Mouse (Mus musculus) hindbrain, embryonic 16.5 days (tissue): ENCODE results near the gene Garnl3. TPM values are rescaled to one million over a fixed set of nuclear protein-coding genes. Genes with fewer than 3 reads are reported as not detected.

Experiments
- ATAC-seq: fragments of 200-750 bp; cut with Nextera tagmentation; 2 replicates; pipeline ENCODE4 v1.8.0; 2017; ENCODE audit warnings: moderate TSS enrichment, moderate library complexity
- H3K27ac ChIP-seq: fragments of 300-500 bp; sonication (generic); 2 replicates; pipeline ENCODE4 v1.5.1; 2014; ENCODE audit warnings: low read depth, mild to moderate bottlenecking, control low read depth, low read length, moderate library complexity
- H3K27me3 ChIP-seq: fragments of 300-500 bp; sonication (generic); replicated peaks from 2 replicates; pipeline ENCODE4 v1.6.1; 2014; ENCODE audit warnings: low read length; ENCODE audit not compliant: control insufficient read depth, insufficient read depth
- H3K36me3 ChIP-seq: fragments of 300-500 bp; sonication (generic); 2 replicates; pipeline ENCODE4 v1.6.1; 2014; ENCODE audit warnings: mild to moderate bottlenecking, low read length, moderate library complexity, mixed read lengths; ENCODE audit not compliant: control insufficient read depth, insufficient read depth
- H3K4me1 ChIP-seq: fragments of 300-500 bp; sonication (generic); 2 replicates; pipeline ENCODE4 v1.6.1; 2014; ENCODE audit warnings: low read depth, low read length; ENCODE audit not compliant: control insufficient read depth, insufficient read depth
- H3K4me2 ChIP-seq: fragments of 300-500 bp; sonication (generic); 2 replicates; pipeline ENCODE4 v1.6.1; 2014; ENCODE audit warnings: mild to moderate bottlenecking, low read length, control low read depth, moderate library complexity
- H3K4me3 ChIP-seq: fragments of 300-500 bp; sonication (generic); 2 replicates; pipeline ENCODE4 v1.5.1; 2014; ENCODE audit warnings: mild to moderate bottlenecking, low read length, control low read depth, moderate library complexity
- H3K9ac ChIP-seq: fragments of 300-500 bp; sonication (generic); 2 replicates; pipeline ENCODE4 v1.6.1; 2014; ENCODE audit warnings: low read depth, mild to moderate bottlenecking, control low read depth, low read length, moderate library complexity
- H3K9me3 ChIP-seq: fragments of 300-500 bp; sonication (generic); 2 replicates; pipeline ENCODE4 v1.6.1; 2014; ENCODE audit warnings: mild to moderate bottlenecking, low read length, moderate library complexity; ENCODE audit not compliant: control insufficient read depth
- WGBS: fragments of 180-500 bp; shearing (Covaris S2); extraction: QIAGEN DNeasy Blood & Tissue Kit; methylation state at CpG from one replicate; pipeline ENCODE4 v1.1.7; 2014; 5-methylcytosine and 5-hydroxymethylcytosine counted together
- polyA plus RNA-seq: library from polyadenylated mRNA; unstranded; fragments of >200 nt; fragmentation: Nextera tagmentation; extraction: Ambion mirVana; gene quantifications from 2 replicates; pipeline ENCODE4 v1.2.1, GENCODE M21; 2015

Garnl3 gene
- polyA plus RNA-seq, 1 experiment from 2014 or later, result 65.9 TPM

DNA sequence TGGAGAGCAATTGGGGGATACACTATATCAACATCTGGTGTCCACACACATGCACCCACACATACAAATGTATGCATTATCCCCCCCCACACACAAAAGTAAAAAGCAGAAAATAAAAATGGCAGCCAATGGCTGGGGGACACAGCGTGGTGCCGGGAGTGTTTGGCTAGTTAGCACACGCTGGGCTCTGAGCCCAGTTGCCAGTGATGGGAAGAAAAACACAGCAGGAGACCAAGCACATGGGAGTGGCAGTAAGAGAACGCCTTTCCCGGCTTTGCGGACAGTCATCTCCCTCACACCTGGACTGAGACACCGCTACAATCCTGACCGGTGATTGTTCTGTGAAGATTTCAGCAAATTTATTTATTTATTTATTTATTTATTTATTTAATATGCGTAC lies 160.2 kb downstream of the Garnl3 start:
- Histone ChIP-seq H3K9ac (no peak overlapping the region), H3K27ac (no peak overlapping the region), H3K4me2 (no peak overlapping the region), H3K4me3 (no peak overlapping the region), H3K9me3 (no peaks in the 10 kb centered on the region), H3K27me3 (no peaks in the 10 kb centered on the region), H3K36me3 (peaks cover 17% of the 10 kb centered on the region; the same call in 1 of the 2 replicates), H3K4me1 (peaks cover 18% of the 10 kb centered on the region)
- 24% methylated on average over 9 of the region's 9 CpGs for WGBS
- ATAC-seq, result no peak

DNA sequence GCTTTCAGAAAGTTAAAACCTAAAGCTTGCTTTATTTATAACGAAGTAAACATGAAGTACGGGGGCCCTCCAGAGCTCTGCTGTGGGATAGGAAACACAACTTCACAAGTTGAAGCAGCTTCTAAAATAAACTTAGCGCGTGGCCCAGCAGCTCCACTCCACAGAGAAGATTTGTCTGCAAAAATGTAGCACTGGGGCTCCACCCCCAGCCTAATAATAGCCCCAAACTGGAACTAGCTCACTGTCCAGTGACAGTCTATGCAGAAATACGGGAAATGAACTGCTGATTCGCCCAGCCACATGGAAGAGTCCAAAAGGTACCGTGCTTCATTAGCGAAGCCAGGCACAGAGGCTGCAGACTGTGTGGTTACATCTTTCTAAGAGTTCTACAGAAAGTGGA lies 162.1 kb downstream of the Garnl3 start:
- H3K9ac ChIP-seq, result no peak overlapping the region
- ATAC-seq, result no peak

DNA sequence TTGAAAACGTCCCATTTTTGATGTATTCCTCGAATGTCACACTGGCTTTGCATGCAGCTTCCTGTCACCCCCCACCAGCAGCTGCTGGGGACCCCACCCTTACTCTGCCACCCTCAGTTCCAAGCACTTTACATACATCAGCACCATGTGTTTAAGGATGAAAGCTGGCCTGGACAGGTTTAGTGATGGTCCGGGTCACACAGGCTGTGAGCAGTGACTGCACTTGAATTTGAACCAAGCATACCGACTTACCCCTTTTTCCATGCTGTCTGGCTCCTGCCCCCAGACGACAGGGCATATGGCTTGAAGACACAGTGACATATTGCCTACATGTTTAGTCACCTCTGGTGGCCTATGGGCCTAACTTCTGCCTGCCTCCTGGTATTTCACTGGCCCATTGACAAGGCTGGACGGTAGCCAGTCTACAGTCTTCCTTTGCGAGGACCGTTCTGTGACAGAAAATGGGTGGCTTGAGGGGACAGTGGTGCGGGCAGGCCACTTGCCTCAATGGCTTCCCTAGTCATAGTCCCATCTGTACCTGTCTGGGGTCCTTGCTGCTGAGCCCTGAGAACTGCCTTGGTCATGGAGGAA lies 163.3 kb downstream of the Garnl3 start:
- Histone ChIP-seq H3K4me2 (peak overlapping the region; percentile 87), H3K27me3 (no peaks in the 10 kb centered on the region), H3K4me1 (peaks cover 22% of the 10 kb centered on the region), H3K9me3 (no peaks in the 10 kb centered on the region), H3K36me3 (peaks cover 12% of the 10 kb centered on the region), H3K27ac (peak overlapping the region; percentile 96), H3K4me3 (no peak overlapping the region), H3K9ac (peak overlapping the region; percentile 86; the same call in 1 of the 2 replicates)
- WGBS, result 83% methylated on average over 9 of the region's 9 CpGs
- ATAC-seq, result no peak

More for the DNA sequence above, 162.1 kb downstream of the Garnl3 start:
- H3K36me3 ChIP-seq, result peaks cover 22% of the 10 kb centered on the region
- H3K27me3 ChIP-seq, result no peaks in the 10 kb centered on the region
- H3K4me2 ChIP-seq, result no peak overlapping the region
- 94% methylated on average over 8 of the region's 8 CpGs for WGBS
- H3K27ac ChIP-seq, result no peak overlapping the region
- H3K9me3 ChIP-seq, result no peaks in the 10 kb centered on the region
- peaks cover 22% of the 10 kb centered on the region for H3K4me1 ChIP-seq
- H3K4me3 ChIP-seq, result no peak overlapping the region

DNA sequence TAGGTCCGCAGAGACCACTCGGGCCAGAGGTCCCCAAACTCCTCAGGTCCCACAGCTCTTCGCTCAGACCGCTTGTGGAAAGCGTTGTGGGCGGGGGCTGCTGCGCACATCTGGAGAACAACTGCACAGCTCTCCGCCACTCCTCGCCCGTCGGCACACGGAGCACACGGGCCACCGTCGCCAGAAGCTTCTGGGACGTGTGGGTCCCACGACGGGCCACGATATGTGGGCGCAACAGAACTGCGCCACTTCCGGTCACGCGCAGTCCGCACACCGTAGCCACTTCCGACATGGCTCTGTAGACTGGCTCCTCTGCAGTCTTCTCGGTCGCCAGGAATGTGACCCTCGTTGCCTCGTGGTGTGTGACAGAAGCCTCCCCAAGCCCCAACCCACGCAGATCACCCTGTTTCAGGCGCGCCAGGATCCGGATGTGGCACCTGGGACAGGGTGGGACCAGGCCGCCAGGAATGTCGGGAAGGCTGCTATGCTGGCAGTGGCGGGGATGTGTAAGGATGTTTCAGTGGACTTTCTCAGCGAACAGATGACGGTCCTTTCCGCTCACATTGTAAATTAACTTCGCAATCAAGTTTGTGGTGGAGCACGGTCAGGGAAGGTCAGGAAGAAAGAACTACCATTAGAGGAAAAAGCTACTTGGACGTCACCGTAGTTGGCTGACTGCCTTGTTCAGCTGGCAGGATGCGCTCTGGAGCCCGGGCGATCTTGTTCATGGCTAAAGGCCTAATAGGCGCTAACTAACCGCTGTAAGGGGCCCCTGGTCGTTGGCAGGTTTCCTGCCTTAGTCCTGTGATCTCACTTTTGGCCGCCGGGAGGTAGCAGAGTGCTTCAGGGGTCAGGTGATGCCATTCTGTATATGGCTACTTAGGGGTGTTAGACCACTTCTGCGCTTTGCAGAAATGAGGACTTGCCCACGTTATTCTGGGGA lies 164.5 kb downstream of the Garnl3 start:
- Histone ChIP-seq H3K27ac (peak overlapping the region; percentile 96), H3K9ac (peak overlapping the region; percentile 86), H3K27me3 (no peaks in the 10 kb centered on the region), H3K4me3 (peak overlapping the region; percentile 71), H3K4me1 (peaks cover 27% of the 10 kb centered on the region), H3K4me2 (peak overlapping the region; percentile 87), H3K36me3 (peaks cover 7% of the 10 kb centered on the region; the same call in 1 of the 2 replicates), H3K9me3 (no peaks in the 10 kb centered on the region)
- ATAC-seq, result peak; percentile 93
- WGBS, result under 1% methylated on average over 55 of the region's 55 CpGs

DNA sequence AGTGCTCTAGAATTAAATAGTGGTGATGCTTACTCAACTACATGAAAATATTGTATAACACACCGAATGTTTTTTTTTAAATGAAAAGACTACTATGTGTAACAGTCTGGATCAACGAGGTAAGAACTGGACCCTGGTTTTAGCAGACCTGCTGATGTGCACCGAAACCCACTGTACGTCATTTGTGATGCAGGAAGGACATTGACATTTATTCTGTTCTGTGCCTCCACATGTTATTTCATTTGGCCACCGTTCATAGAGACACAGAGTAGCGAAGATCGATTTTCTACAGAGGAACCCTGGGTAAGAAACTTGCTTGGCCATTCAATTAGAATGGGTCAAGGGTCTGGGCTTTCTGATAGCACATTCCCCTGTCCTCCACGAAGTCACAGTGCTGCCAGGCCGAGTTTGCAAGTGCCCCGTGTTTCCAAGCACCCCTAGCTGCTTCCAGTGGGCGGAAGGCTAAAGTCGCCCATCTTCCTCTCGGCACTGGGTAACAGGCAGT lies 165.2 kb downstream of the Garnl3 start:
- no peaks in the 10 kb centered on the region for H3K9me3 ChIP-seq
- WGBS, result 9% methylated on average over 13 of the region's 13 CpGs
- no peaks in the 10 kb centered on the region for H3K27me3 ChIP-seq
- H3K9ac ChIP-seq, result peak overlapping the region; percentile 86
- no peak; the same call in 1 of the 2 replicates for ATAC-seq
- H3K36me3 ChIP-seq, result peaks cover 7% of the 10 kb centered on the region; the same call in 1 of the 2 replicates
- H3K4me1 ChIP-seq, result peaks cover 26% of the 10 kb centered on the region
- peak overlapping the region; percentile 87 for H3K4me2 ChIP-seq
- peak overlapping the region; percentile 96 for H3K27ac ChIP-seq
- H3K4me3 ChIP-seq, result peak overlapping the region; percentile 71

DNA sequence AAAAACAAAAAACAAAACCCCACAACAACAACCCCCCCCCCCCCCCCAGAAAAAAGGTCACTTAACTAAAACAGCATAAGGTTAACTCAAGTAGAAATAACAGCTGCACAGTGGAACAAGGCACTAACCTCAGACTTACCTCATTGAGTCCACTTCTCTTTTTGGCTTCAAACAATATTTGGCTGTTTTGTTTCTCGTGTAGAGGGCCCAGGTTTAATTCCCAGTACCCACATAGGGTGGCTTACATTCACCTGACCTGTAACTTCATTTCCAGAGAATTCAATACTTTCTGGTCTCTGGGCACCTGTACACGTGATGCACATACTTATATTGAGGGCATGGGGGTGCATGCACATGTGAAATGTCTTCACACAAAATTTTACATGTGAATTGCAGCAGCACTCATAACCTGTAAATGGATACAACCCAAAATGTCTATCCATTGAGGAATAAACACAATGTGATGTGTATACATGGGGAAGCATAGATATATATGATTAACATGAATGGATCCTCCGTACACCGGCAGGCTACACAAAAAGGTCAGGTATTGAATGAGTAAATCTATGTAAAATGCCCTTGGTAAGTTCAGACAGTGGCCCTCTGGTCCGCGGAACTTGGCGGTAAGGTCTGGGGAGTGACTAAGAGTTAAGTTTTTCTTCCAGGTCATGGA lies 165.8 kb downstream of the Garnl3 start:
- Histone ChIP-seq H3K36me3 (peaks cover 7% of the 10 kb centered on the region; the same call in 1 of the 2 replicates), H3K9me3 (no peaks in the 10 kb centered on the region), H3K4me2 (no peak overlapping the region; the same call in 1 of the 2 replicates), H3K27me3 (no peaks in the 10 kb centered on the region), H3K4me3 (no peak overlapping the region), H3K27ac (no peak overlapping the region), H3K4me1 (peaks cover 30% of the 10 kb centered on the region), H3K9ac (no peak overlapping the region)
- WGBS, result 20% methylated on average over 7 of the region's 7 CpGs
- ATAC-seq, result no peak

DNA sequence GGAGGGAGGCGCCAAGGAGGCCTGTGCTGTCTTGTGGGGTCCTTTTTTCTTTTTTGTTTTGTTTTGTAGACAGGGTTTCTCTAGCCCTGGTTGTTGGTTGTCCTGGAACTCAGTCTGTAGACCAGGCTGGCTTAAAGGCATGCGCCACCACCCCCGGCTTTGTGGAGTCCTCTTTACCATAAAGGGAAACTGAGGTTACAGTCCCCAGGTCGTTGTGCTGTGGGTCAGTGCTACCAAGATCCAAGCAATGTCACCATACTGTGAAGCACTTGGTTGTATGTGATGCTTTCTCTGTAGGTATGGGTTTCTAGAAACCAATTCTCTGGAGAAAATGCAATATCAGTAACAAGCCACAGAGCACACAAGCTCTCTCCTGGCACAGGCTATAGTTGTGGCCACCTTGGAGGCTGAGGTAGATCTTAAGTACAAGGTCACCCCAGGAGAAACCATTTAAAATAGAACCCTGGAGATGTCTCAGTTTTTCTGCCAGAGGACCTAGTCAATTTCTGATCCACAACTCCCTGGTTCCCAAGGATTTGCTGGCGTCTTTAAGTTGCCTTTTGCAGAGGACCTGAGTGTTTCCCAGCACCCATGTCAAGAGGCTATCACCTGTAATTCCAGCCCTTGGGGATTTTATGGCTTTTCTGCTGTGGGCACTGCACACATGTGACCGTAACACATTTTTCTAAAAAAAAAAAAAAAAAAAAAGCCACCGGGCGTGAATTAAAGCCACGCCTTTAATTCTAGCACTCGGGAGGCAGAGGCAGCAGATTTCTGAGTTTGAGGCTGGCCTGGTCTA lies 166.6 kb downstream of the Garnl3 start:
- no peak overlapping the region for H3K4me3 ChIP-seq
- no peak overlapping the region for H3K4me2 ChIP-seq
- H3K9ac ChIP-seq, result no peak overlapping the region
- peaks cover 34% of the 10 kb centered on the region for H3K4me1 ChIP-seq
- H3K27ac ChIP-seq, result no peak overlapping the region
- peaks cover 7% of the 10 kb centered on the region; the same call in 1 of the 2 replicates for H3K36me3 ChIP-seq
- no peaks in the 10 kb centered on the region for H3K9me3 ChIP-seq
- WGBS, result 30% methylated on average over 10 of the region's 10 CpGs
- no peaks in the 10 kb centered on the region for H3K27me3 ChIP-seq
- no peak for ATAC-seq

DNA sequence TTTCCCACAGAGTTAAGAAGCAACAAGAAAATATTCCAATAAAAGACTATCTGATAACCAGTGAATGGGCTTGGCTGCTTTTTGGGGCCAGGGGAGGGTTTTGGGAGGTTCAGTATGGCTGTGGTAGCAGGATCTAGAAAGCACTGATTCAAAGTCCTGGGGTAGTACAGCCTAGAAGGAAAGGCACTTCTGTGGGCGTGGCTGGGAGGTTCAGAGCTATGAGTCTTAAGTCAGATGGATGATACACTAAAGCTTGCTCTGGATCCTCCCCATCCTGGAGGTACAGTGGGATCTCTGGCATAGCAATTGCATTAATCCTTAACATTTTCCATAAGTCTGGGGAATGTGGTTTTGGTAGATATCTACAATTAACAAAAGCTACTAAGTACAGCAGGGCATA lies 167.5 kb downstream of the Garnl3 start:
- Histone ChIP-seq H3K4me2 (no peak overlapping the region), H3K9me3 (no peaks in the 10 kb centered on the region), H3K27me3 (no peaks in the 10 kb centered on the region), H3K9ac (no peak overlapping the region), H3K27ac (no peak overlapping the region), H3K4me3 (no peak overlapping the region), H3K4me1 (peaks cover 34% of the 10 kb centered on the region), H3K36me3 (peaks cover 7% of the 10 kb centered on the region; the same call in 1 of the 2 replicates)
- WGBS, result 77% methylated on average over 1 of the region's 1 CpGs
- ATAC-seq, result no peak
